Mouse (Mus musculus): ENCODE data around the gene Mfsd11. TPM values are rescaled to one million over a fixed set of nuclear protein-coding genes. Genes with fewer than 3 reads are reported as not detected.
"Not testable (repeated sequence)": the region's sequence is repeated elsewhere in the genome, so short reads cannot be mapped to it uniquely, and the experiment has no call there.

Mfsd11 gene
- polyA plus RNA-seq, 1 experiment from 2014 or later = 48.8 TPM

DNA sequence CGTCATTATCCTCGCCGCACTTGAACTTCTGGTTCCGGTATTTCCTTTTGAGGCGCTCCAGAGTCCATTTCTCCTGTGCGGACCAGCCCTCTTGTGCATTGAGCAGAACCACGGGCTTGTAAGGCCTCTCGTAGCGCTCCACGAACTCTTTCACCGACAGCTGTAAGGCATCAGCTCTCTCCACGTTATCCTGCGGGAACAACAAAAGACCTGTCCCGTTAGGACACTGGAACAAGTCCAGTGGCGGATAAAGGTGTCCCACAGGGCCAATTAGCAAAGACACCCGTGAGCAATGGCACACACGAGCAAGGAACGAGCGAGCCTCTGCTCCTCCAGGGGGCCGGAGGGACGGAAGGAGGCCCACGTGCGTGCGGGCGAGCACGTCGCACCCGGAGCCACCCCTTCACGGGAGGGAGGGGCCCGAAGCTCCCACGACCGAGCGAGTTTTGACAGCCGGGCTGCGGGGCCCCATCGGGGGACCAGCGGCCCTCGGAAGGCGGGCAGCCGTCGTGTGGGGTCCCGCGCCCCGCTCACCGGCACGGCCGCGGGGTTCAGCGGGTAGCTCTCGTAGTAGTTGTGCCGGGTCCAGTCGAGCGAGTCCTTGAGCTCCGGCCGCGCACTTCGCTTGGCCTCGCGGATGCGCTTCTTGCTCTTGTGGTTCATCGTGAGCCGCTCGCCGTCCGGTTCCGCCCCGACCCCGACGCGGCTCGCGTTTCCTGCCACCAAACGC, 9.5 kb upstream of the Mfsd11 start:
- WGBS = under 1% methylated on average over 73 of the region's 73 CpGs
- Histone ChIP-seq H3K4me1 (replicated peaks) (peaks cover 67% of the 10 kb centered on the region), H3K27ac (peak overlapping the region; percentile 98), H3K9ac (replicated peaks) (peak overlapping the region; percentile 94), H3K27me3 (no peaks in the 10 kb centered on the region), H3K9me3 (no peaks in the 10 kb centered on the region), H3K4me2 (replicated peaks) (peak overlapping the region; percentile 90), H3K4me3 (replicated peaks) (peak overlapping the region; percentile 80), H3K36me3 (peaks cover 37% of the 10 kb centered on the region)
- ATAC-seq = peak; percentile 53; the same call in 1 of the 2 replicates

GRCm38 (mm10) chr11:116843261-116844233, 8.7 kb upstream of the Mfsd11 start, which contains the start of the genes Mettl23 and Jmjd6:
Gene Mettl23, plus strand, starts transcription at chr11:116843278.
Gene Jmjd6, minus strand, starts transcription at chr11:116843449.
- Histone ChIP-seq H3K4me1 (replicated peaks) (peaks cover 67% of the 10 kb centered on the region), H3K4me2 (replicated peaks) (peak within 1 kb of the TSS; percentile 90), H3K27me3 (no peaks in the 10 kb centered on the region), H3K9me3 (no peaks in the 10 kb centered on the region), H3K9ac (replicated peaks) (peak within 1 kb of the TSS; percentile 94), H3K4me3 (replicated peaks) (peak within 1 kb of the TSS; percentile 80), H3K27ac (peak within 1 kb of the TSS; percentile 98), H3K36me3 (peaks cover 37% of the 10 kb centered on the region)
- ATAC-seq = peak; percentile 97
- WGBS = under 1% methylated on average over 72 of the region's 72 CpGs

GRCm38 (mm10) chr11:116846593-116847181, 5.6 kb upstream of the Mfsd11 start:
- H3K9me3 ChIP-seq = no peaks in the 10 kb centered on the region
- H3K27ac ChIP-seq = 0 out of 2 replicates have a peak overlapping the region, but pooled peaks have one; percentile 11
- H3K4me2 ChIP-seq (replicated peaks) = no peak overlapping the region
- H3K27me3 ChIP-seq = no peaks in the 10 kb centered on the region
- H3K36me3 ChIP-seq = peaks cover 27% of the 10 kb centered on the region
- no peak overlapping the region for H3K4me3 ChIP-seq (replicated peaks)
- no peak overlapping the region for H3K9ac ChIP-seq (replicated peaks)
- no peak for ATAC-seq
- H3K4me1 ChIP-seq (replicated peaks) = peaks cover 60% of the 10 kb centered on the region
- 77% methylated on average over 4 of the region's 4 CpGs for WGBS

GRCm38 (mm10) chr11:116847187-116848085, 4.8 kb upstream of the Mfsd11 start:
- no peak overlapping the region for H3K4me3 ChIP-seq (replicated peaks)
- no peaks in the 10 kb centered on the region for H3K27me3 ChIP-seq
- H3K9me3 ChIP-seq = no peaks in the 10 kb centered on the region
- no peak overlapping the region for H3K4me2 ChIP-seq (replicated peaks)
- ATAC-seq = no peak
- H3K9ac ChIP-seq (replicated peaks) = no peak overlapping the region
- H3K36me3 ChIP-seq = peaks cover 27% of the 10 kb centered on the region
- H3K4me1 ChIP-seq (replicated peaks) = peaks cover 53% of the 10 kb centered on the region
- no peak overlapping the region for H3K27ac ChIP-seq
- 82% methylated on average over 3 of the region's 3 CpGs for WGBS

DNA sequence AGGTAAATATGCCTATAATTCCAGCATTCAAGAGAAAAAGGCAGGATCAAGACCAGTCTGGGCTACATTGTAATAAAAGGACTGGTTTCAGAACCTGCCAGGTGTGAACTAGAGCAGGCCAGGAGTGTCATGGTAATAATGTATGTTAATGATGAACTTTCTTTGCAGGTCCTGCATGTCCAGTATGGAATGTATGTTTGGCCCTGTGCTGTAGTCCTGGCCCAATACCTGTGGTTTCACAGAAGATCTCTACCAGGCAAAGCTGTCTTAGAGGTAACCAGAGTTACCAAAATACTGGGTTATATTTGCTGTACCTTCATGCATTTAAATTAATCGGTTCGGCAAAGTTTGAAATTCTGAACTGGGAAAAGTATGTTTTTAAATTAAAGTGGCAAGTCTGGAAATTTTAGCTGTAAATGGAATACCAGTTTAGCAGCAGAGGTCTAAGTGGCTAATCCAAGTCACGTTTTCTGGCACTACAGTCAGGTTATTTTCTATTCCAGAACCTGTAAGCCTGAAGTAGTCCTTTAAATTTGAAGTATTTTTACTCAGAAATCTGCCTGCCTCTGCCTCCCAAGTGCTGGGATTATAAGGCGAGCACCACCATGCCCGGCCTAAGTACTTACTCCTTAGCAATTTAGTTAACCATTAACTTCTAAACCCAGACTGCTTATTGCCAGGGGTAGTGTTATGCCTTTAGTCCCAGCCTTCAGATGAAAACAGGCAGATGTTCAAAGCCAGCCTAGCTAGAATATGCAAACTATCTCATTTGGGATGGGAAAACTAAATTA, 4.0 kb upstream of the Mfsd11 start:
- no peak for ATAC-seq
- Histone ChIP-seq H3K9ac (replicated peaks) (no peak overlapping the region), H3K9me3 (no peaks in the 10 kb centered on the region), H3K4me1 (replicated peaks) (peaks cover 53% of the 10 kb centered on the region), H3K4me2 (replicated peaks) (no peak overlapping the region), H3K36me3 (peaks cover 27% of the 10 kb centered on the region), H3K27me3 (no peaks in the 10 kb centered on the region), H3K27ac (no peak overlapping the region), H3K4me3 (replicated peaks) (no peak overlapping the region)
- 84% methylated on average over 5 of the region's 5 CpGs for WGBS

- peaks cover 27% of the 10 kb centered on the region for H3K36me3 ChIP-seq
- not testable (repeated sequence) for H3K4me2 ChIP-seq (replicated peaks); H3K4me3 ChIP-seq (replicated peaks); H3K9ac ChIP-seq (replicated peaks); H3K27me3 ChIP-seq; ATAC-seq; H3K27ac ChIP-seq; H3K9me3 ChIP-seq
- WGBS = 78% methylated on average over 2 of the region's 2 CpGs
- peaks cover 52% of the 10 kb centered on the region for H3K4me1 ChIP-seq (replicated peaks)
These were observed 3.4 kb upstream of the Mfsd11 start for GRCm38 (mm10) chr11:116848877-116849178.

DNA sequence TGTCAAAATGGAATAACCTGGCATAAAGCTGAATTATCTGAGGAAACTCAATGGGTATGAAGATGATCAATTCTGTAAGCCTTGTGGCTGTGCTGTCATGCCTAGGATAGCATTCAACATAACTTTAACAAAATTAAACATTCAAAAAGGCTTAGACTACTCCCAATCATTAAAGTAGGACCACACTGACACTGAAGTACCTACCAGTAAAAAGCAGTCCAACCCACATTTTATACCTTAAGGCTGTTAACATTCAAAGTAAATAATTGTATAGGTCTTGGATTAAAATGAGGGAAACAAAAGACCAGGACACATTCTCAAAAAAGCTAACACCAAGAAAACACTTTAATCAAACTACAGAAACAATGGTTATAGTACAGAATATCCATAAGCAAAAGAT, 2.7 kb upstream of the Mfsd11 start:
- Histone ChIP-seq H3K9me3 (no peaks in the 10 kb centered on the region), H3K36me3 (peaks cover 27% of the 10 kb centered on the region), H3K27me3 (no peaks in the 10 kb centered on the region), H3K9ac (replicated peaks) (no peak overlapping the region), H3K4me2 (replicated peaks) (no peak overlapping the region), H3K27ac (no peak overlapping the region), H3K4me3 (replicated peaks) (no peak overlapping the region), H3K4me1 (replicated peaks) (peaks cover 50% of the 10 kb centered on the region)
- ATAC-seq = no peak

DNA sequence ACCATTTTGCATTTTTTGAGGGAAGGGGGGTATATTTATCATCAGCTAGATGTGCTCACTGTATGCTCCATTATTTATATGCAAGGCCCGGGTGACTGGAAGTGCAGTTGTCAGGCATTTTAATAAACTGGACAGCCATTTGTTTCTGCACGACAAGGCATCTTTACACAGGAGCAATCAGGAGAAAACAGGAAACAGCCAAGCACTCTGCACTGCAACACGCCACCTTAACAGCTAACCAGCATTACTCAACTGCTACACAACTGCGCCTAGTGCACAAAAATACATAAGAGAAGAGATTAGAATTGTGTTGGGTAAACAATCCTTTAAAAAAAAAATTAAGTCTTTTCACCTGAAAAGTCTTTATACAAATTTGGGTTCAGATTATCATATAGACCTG, 2.2 kb upstream of the Mfsd11 start:
- WGBS = 63% methylated on average over 4 of the region's 4 CpGs
- ATAC-seq = no peak
- peak overlapping the region; percentile 94 for H3K4me2 ChIP-seq (replicated peaks)
- H3K36me3 ChIP-seq = peaks cover 27% of the 10 kb centered on the region
- no peaks in the 10 kb centered on the region for H3K27me3 ChIP-seq
- peaks cover 50% of the 10 kb centered on the region for H3K4me1 ChIP-seq (replicated peaks)
- H3K9me3 ChIP-seq = no peaks in the 10 kb centered on the region
- no peak overlapping the region for H3K27ac ChIP-seq
- H3K4me3 ChIP-seq (replicated peaks) = peak overlapping the region; percentile 97
- no peak overlapping the region for H3K9ac ChIP-seq (replicated peaks)

DNA sequence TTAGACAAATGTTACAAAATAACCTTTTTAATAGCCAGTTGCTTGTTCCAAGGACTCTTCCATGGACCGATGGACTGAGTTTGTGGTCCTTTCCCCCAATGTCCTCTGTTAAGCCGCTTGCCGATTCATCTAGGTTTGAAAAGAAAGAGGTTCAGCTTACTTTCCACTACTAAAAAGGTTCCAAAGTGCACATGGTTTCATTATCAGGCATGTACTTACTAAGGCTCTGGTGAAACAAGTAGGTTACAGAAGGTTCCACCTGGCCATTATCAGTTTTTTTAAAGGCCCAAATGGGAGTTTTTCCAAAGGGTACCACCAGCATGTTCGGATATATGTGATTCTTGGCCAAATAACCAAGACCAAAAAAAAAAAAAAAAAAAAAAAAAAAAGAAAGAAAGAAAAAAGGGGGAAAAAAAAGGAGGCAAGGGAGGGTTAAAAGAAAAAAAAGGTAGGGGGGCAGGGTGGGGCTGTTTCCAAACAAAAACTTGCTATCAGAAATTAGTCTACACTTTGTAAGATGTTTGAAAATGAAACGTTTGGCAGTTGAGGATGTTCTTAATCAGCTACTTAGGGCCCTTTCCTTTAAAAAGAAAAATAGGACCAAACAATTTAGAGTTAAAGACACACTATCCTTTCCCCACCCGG, 1.3 kb upstream of the Mfsd11 start:
- Histone ChIP-seq H3K27me3 (no peaks in the 10 kb centered on the region), H3K36me3 (peaks cover 27% of the 10 kb centered on the region), H3K4me3 (replicated peaks) (peak overlapping the region; percentile 97), H3K27ac (no peak overlapping the region), H3K4me2 (replicated peaks) (peak overlapping the region; percentile 94), H3K9me3 (no peaks in the 10 kb centered on the region), H3K4me1 (replicated peaks) (peaks cover 50% of the 10 kb centered on the region), H3K9ac (replicated peaks) (peak overlapping the region; percentile 96)
- ATAC-seq = no peak
- 36% methylated on average over 6 of the region's 6 CpGs for WGBS

- Histone ChIP-seq H3K9me3 (no peaks in the 10 kb centered on the region), H3K4me1 (replicated peaks) (peaks cover 47% of the 10 kb centered on the region), H3K27me3 (no peaks in the 10 kb centered on the region), H3K36me3 (peaks cover 27% of the 10 kb centered on the region), H3K9ac (replicated peaks) (peak overlapping the region; percentile 96), H3K4me2 (replicated peaks) (peak overlapping the region; percentile 94), H3K27ac (peak overlapping the region; percentile 97), H3K4me3 (replicated peaks) (peak overlapping the region; percentile 97)
- WGBS = under 1% methylated on average over 29 of the region's 29 CpGs
- no peak for ATAC-seq
These were observed 507 bp upstream of the Mfsd11 start for GRCm38 (mm10) chr11:116851576-116852290.

Data from midbrain, embryonic 13.5 days (tissue).